Mouse (Mus musculus) Patski (cell line): ENCODE measurements around the gene Ntrk3. TPM values are rescaled to one million over a fixed set of nuclear protein-coding genes. Genes with fewer than 3 reads are reported as not detected.

ENCODE experiments used
- ATAC-seq: fragments of 100-300 bp; one replicate; pipeline ENCODE4 v1.8.0; 2021
- CTCF ChIA-PET: fragments of 350-600 bp; sonication (Branson Sonifier 250); formaldehyde crosslinking; loops from one replicate; lab custom pipeline; 2022; ENCODE audit warnings: inconsistent platforms; lab: Charles Lee
- POLR2A ChIA-PET: fragments of 350-600 bp; sonication (Branson Sonifier 250); formaldehyde crosslinking; loops from one replicate; lab custom pipeline; 2022; ENCODE audit warnings: antibody characterized with exemption, inconsistent platforms; lab: Charles Lee
- DNase-seq: peaks from one replicate; pipeline ENCODE4 v3.0.0-alpha.2; 2011; ENCODE audit warnings: low read depth, low spot score
- H3K27me3 ChIP-seq: fragments of 371-371 bp; one replicate; pipeline ENCODE4 v1.5.1; 2021
- CTCF ChIP-seq: fragments of 100-300 bp; IDR thresholded peaks from one replicate; pipeline ENCODE4 v1.5.1; 2021
- in situ Hi-C: fragments of 300-500 bp; cut with MboI; formaldehyde crosslinking; loops from 3 replicates; pipeline ENCODE4 v1.11.1; 2018; ENCODE audit warnings: low pct_unique_long_range_greater_than_20kb, mixed read lengths
- polyA plus RNA-seq: library from polyadenylated mRNA; unstranded; gene quantifications from one replicate; pipeline ENCODE4 v1.2.3, GENCODE M21; 2021

The Ntrk3 gene
- polyA plus RNA-seq, 1 experiment from 2014 or later: 13.7 TPM

GRCm38 (mm10) chr7:78684943-78685342 lies 52.9 kb downstream of the Ntrk3 start:
- in situ Hi-C loops: no loop called here
- TF ChIP-seq CTCF: no peak
- ChIA-PET POLR2A (no interaction called here), CTCF (no interaction called here)
- no peak for DNase-seq
- no peaks in the 10 kb centered on the region for H3K27me3 ChIP-seq
- no peak for ATAC-seq

DNA sequence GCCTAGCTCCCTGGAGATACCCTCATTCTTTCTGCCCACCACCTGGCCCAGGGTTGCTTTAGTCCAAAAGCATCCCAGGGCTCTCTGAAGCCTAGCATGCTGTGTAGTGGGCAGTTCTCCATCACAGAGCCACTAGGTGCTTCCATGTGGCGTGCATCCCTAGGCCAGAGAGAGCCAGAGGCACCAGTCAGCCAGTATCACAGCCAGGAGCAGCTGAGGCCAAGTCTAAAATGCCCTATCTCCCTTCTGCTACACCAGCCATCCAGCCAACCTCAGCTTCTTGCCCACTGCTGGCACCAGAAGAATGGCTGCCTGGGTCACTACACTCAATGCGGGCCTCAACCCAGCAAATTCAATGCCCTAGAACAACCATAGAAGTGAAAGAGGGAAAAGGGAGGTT lies 56.9 kb downstream of the Ntrk3 start:
- DNase-seq (no peak), ATAC-seq (no peak)
- peaks cover 10% of the 10 kb centered on the region for H3K27me3 ChIP-seq
- ChIA-PET POLR2A (no interaction called here), CTCF (no interaction called here)
- in situ Hi-C loops: no loop called here
- no peak for TF ChIP-seq CTCF

- DNase-seq: no peak
- H3K27me3 ChIP-seq: peaks cover 6% of the 10 kb centered on the region
- TF ChIP-seq CTCF: no peak
- ChIA-PET POLR2A (interaction anchor here (0.7 kb wide), 1 partner anchor 23 kb away, joined by 3 read pairs; no protein-coding TSS in a partner anchor), CTCF (interaction anchor here (1.0 kb wide), 1 partner anchor 14 kb away, joined by 3 read pairs; no protein-coding TSS in a partner anchor)
- in situ Hi-C loops: no loop called here
- no peak for ATAC-seq
Measured at GRCm38 (mm10) chr7:78669407-78669806, 68.4 kb downstream of the Ntrk3 start.

DNA sequence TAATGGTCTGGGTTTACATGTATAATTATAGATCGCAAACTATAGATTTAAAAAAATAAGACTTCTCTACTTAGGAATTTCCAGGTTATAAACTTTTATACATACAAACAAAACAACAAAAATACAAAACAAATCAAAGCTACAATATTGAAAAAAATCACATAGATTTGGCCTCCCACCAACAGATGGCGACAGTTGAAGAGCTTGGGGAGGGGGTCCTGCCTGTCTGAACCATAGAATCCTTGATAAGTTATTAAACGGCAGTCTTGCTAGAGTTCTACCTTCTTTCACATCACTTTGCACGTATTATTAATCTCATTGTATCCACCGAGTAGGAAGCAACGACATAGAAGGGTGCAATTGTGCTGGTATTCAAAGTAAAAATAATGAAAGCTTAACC lies 68.9 kb downstream of the Ntrk3 start:
- DNase-seq: no peak
- peaks cover 6% of the 10 kb centered on the region for H3K27me3 ChIP-seq
- in situ Hi-C loops: no loop called here
- no peak for ATAC-seq
- CTCF ChIA-PET: interaction anchor here (1.0 to 1.4 kb wide), 2 partner anchors 15 to 23 kb away, joined by 3 to 5 read pairs; no protein-coding TSS in a partner anchor
- POLR2A ChIA-PET: interaction anchor here (0.7 kb wide), 1 partner anchor 23 kb away, joined by 3 read pairs; no protein-coding TSS in a partner anchor
- TF ChIP-seq CTCF: peak; percentile 39

- in situ Hi-C loops: no loop called here
- ATAC-seq: no peak
- no peak for TF ChIP-seq CTCF
- H3K27me3 ChIP-seq: peaks cover 6% of the 10 kb centered on the region
- DNase-seq: no peak
- ChIA-PET POLR2A (no interaction called here), CTCF (interaction anchor here (0.7 to 1.4 kb wide), 3 partner anchors 12 to 24 kb away, joined by 3 to 5 read pairs (median 5); no protein-coding TSS in a partner anchor)
Measured at GRCm38 (mm10) chr7:78668003-78668635, 69.7 kb downstream of the Ntrk3 start.

DNA sequence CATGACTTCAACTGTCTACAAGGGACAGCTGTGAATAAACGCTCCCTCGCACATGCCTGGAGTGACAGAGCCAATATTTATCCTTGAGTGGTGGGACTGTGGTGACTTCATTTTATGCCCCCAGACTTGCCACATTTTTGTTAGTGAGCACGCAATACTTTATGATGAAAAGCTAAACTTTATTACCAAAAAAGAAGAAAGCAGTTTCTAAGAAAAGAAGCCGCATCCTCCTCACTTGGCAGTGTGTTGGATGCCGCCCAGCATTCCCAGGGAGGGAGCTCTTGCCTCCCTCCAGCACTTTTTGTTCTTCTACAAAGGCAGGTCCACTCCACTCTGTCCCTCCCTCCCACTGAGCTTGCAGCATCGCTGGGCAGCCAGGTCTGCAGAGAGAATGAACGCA lies 77.0 kb downstream of the Ntrk3 start:
- TF ChIP-seq CTCF: no peak
- no peak for DNase-seq
- POLR2A ChIA-PET: no interaction called here
- CTCF ChIA-PET: interaction anchor here (1.3 to 2.6 kb wide), 2 partner anchors 12 to 64 kb away, joined by 3 to 12 read pairs; no protein-coding TSS in a partner anchor
- ATAC-seq: no peak
- in situ Hi-C loops: no loop called here
- H3K27me3 ChIP-seq: no peaks in the 10 kb centered on the region

- TF ChIP-seq CTCF: no peak
- CTCF ChIA-PET: interaction anchor here (2.6 kb wide), 1 partner anchor 13 kb away, joined by 12 read pairs; no protein-coding TSS in a partner anchor
Measured at GRCm38 (mm10) chr7:78659846-78660245, 78.0 kb downstream of the Ntrk3 start.

DNA sequence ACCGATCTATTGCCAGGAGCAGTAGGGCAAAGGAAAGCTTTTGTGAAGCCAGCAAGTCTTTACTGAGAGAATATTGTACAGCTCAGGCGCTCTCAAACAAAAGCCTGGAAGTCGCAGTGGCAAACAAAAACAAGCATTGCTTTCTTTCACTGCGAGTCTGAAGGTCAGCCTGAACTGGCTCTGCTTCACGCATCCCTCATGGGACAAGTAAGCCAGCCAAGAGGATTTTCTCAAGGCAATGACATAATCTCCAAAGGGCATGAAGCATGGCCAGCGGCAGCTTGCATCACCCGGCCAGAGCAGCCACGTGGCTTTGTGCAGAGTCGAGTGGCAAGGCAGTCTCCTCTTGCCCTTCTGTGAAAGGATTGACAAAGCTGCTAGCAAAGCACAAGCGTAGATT lies 79.8 kb downstream of the Ntrk3 start:
- CTCF ChIA-PET: interaction anchor here (1.9 kb wide), 1 partner anchor 108 kb away, joined by 6 read pairs; no protein-coding TSS in a partner anchor

More at GRCm38 (mm10) chr7:78659846-78660245, 78.0 kb downstream of the Ntrk3 start:
- DNase-seq (no peak), ATAC-seq (no peak)
- in situ Hi-C loops: loop anchor here (10.0 kb wide), 1 partner anchor 105 kb away; no protein-coding TSS in a partner anchor
- no peaks in the 10 kb centered on the region for H3K27me3 ChIP-seq
- POLR2A ChIA-PET: no interaction called here

DNA sequence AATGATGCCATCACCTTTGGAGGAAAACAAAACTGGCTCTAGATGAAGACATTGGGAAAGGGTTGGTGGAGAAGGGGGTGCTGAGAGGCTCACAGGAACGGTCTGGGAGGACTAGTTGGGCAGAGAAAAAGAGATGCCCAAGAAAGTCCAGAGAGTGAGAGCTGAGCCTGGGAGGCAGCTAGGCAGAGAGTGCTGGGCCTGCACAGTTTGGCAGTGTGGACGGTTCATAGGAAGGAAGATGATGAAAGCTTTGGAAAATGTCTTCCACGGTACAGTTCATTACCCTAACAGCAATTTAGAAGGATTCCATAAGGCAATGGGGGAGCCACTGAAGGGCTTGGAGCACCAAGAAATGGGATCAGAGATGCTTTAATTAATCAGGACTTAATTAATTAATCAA lies 81.6 kb downstream of the Ntrk3 start:
- no peaks in the 10 kb centered on the region for H3K27me3 ChIP-seq
- DNase-seq: no peak
- TF ChIP-seq CTCF: no peak
- CTCF ChIA-PET: interaction anchor here (1.5 kb wide), 1 partner anchor 12 kb away, joined by 3 read pairs; no protein-coding TSS in a partner anchor
- no peak for ATAC-seq
- POLR2A ChIA-PET: no interaction called here
- in situ Hi-C loops: loop anchor here (10.0 kb wide), 1 partner anchor 109 kb away; no protein-coding TSS in a partner anchor

More for the DNA sequence above, 79.8 kb downstream of the Ntrk3 start:
- TF ChIP-seq CTCF: no peak
- POLR2A ChIA-PET: no interaction called here
- in situ Hi-C loops: loop anchor here (10.0 kb wide), 1 partner anchor 107 kb away; no protein-coding TSS in a partner anchor
- H3K27me3 ChIP-seq: no peaks in the 10 kb centered on the region
- peak; percentile 90 for ATAC-seq
- peak; percentile 58 for DNase-seq

- DNase-seq (no peak), ATAC-seq (no peak)
- no peak for TF ChIP-seq CTCF
- ChIA-PET POLR2A (no interaction called here), CTCF (interaction anchor here (1.0 to 1.4 kb wide), 4 partner anchors 25 to 125 kb away, joined by 3 to 6 read pairs (median 3); no protein-coding TSS in a partner anchor)
- no peaks in the 10 kb centered on the region for H3K27me3 ChIP-seq
- in situ Hi-C loops: loop anchor here (10.0 kb wide), 1 partner anchor 111 kb away; no protein-coding TSS in a partner anchor
Measured at GRCm38 (mm10) chr7:78653686-78654085, 84.1 kb downstream of the Ntrk3 start.
